Mouse (Mus musculus) brown adipose tissue, adult 24 weeks (tissue): Measurements from ENCODE around the gene Akap6. TPM values are rescaled to one million over a fixed set of nuclear protein-coding genes. Genes with fewer than 3 reads are reported as not detected.
"Not testable (repeated sequence)": the region's sequence is repeated elsewhere in the genome, so short reads cannot be mapped to it uniquely, and the experiment has no call there.

Experiments used
- H3K27ac ChIP-seq: fragments of 200-500 bp; replicated peaks from 2 replicates; pipeline ENCODE4 v1.5.1; 2012; ENCODE audit warnings: low read depth, mild to moderate bottlenecking, low read length
- H3K4me1 ChIP-seq: fragments of 200-500 bp; 2 replicates; pipeline ENCODE4 v1.6.1; 2012; ENCODE audit warnings: low read length, mixed read lengths; ENCODE audit not compliant: control insufficient read depth, insufficient read depth, insufficient read length
- H3K4me3 ChIP-seq: fragments of 200-500 bp; 2 replicates; pipeline ENCODE4 v1.5.1; 2012; ENCODE audit warnings: low read depth, mild to moderate bottlenecking, low read length, moderate library complexity; ENCODE audit not compliant: insufficient read depth
- polyA plus RNA-seq: library from polyadenylated mRNA; stranded (reverse); fragments of >200 nt; gene quantifications from 2 replicates; pipeline ENCODE4 v1.2.4, GENCODE M21; 2012; ENCODE audit not compliant: missing spikeins, insufficient read depth, insufficient read length

Akap6 gene
- polyA plus RNA-seq, 1 experiment = 0.48 TPM

- H3K4me3 ChIP-seq = no peak overlapping the region
- H3K4me1 ChIP-seq = no peaks in the 10 kb centered on the region
- no peak overlapping the region for H3K27ac ChIP-seq
Measured at GRCm38 (mm10) chr12:52700697-52701191, 1.6 kb downstream of the Akap6 start.

- no peak overlapping the region for H3K27ac ChIP-seq
- H3K4me1 ChIP-seq = no peaks in the 10 kb centered on the region
- no peak overlapping the region for H3K4me3 ChIP-seq
Measured at GRCm38 (mm10) chr12:52701201-52701641, 2.0 kb downstream of the Akap6 start.

- no peak overlapping the region for H3K4me3 ChIP-seq
- no peak overlapping the region for H3K27ac ChIP-seq
- H3K4me1 ChIP-seq = no peaks in the 10 kb centered on the region
Measured at GRCm38 (mm10) chr12:52702368-52702967, 3.3 kb downstream of the Akap6 start.

GRCm38 (mm10) chr12:52704081-52704480, 4.9 kb downstream of the Akap6 start:
- no peak overlapping the region for H3K4me3 ChIP-seq
- no peak overlapping the region for H3K27ac ChIP-seq
- no peaks in the 10 kb centered on the region for H3K4me1 ChIP-seq

GRCm38 (mm10) chr12:52704810-52705209, 5.6 kb downstream of the Akap6 start:
- Histone ChIP-seq H3K4me1 (no peaks in the 10 kb centered on the region), H3K27ac (no peak overlapping the region), H3K4me3 (no peak overlapping the region)

- Histone ChIP-seq H3K27ac (peak overlapping the region; percentile 27; the same call in 1 of the 2 replicates), H3K4me3 (no peak overlapping the region), H3K4me1 (0 out of 2 replicates have a peak, but pooled peaks cover 2% of the 10 kb centered on the region)
Measured at GRCm38 (mm10) chr12:52711382-52711781, 12.2 kb downstream of the Akap6 start.

GRCm38 (mm10) chr12:52711857-52712640, 12.9 kb downstream of the Akap6 start:
- 0 out of 2 replicates have a peak, but pooled peaks cover 2% of the 10 kb centered on the region for H3K4me1 ChIP-seq
- no peak overlapping the region for H3K4me3 ChIP-seq
- H3K27ac ChIP-seq = peak overlapping the region; percentile 27; the same call in 1 of the 2 replicates

- H3K4me3 ChIP-seq = no peak overlapping the region
- no peak overlapping the region for H3K27ac ChIP-seq
Measured at GRCm38 (mm10) chr12:52718392-52718791, 19.2 kb downstream of the Akap6 start.

GRCm38 (mm10) chr12:52719232-52719631, 20.0 kb downstream of the Akap6 start:
- H3K4me3 ChIP-seq = no peak overlapping the region
- H3K27ac ChIP-seq = no peak overlapping the region
- H3K4me1 ChIP-seq = no peaks in the 10 kb centered on the region

More at GRCm38 (mm10) chr12:52718392-52718791, 19.2 kb downstream of the Akap6 start:
- no peaks in the 10 kb centered on the region for H3K4me1 ChIP-seq

GRCm38 (mm10) chr12:52719681-52720080, 20.5 kb downstream of the Akap6 start:
- Histone ChIP-seq H3K27ac (no peak overlapping the region), H3K4me3 (no peak overlapping the region), H3K4me1 (no peaks in the 10 kb centered on the region)

GRCm38 (mm10) chr12:52724039-52724615, 24.9 kb downstream of the Akap6 start:
- not testable (repeated sequence) for H3K4me3 ChIP-seq, H3K4me1 ChIP-seq, H3K27ac ChIP-seq

- no peak overlapping the region for H3K27ac ChIP-seq
- H3K4me3 ChIP-seq = no peak overlapping the region
- H3K4me1 ChIP-seq = no peaks in the 10 kb centered on the region
Measured at GRCm38 (mm10) chr12:52726434-52727231, 27.4 kb downstream of the Akap6 start.

- Histone ChIP-seq H3K27ac (no peak overlapping the region), H3K4me3 (no peak overlapping the region), H3K4me1 (no peaks in the 10 kb centered on the region)
Measured at GRCm38 (mm10) chr12:52729396-52729795, 30.2 kb downstream of the Akap6 start.

- H3K27ac ChIP-seq, H3K4me3 ChIP-seq, H3K4me1 ChIP-seq: not testable (repeated sequence)
Measured at GRCm38 (mm10) chr12:52735161-52735560, 36.0 kb downstream of the Akap6 start.

- Histone ChIP-seq H3K4me1 (no peaks in the 10 kb centered on the region), H3K27ac (no peak overlapping the region), H3K4me3 (no peak overlapping the region)
Measured at GRCm38 (mm10) chr12:52737151-52737550, 38.0 kb downstream of the Akap6 start.
